ENCODE assay signal across 8 mouse cellular contexts in genomic region chr1:72874287-72875211, GRCm38 (mm10). TPM values are rescaled to one million over a fixed set of nuclear protein-coding genes. Genes with fewer than 3 reads are reported as not detected.
DNase-seq lines count a peak whose midpoint lies in the region; ATAC-seq and TF ChIP-seq lines count a peak whose summit lies in the region.

Gene Igfbp5, minus strand, starts transcription at chr1:72874884.

- peak within 1 kb of the TSS; percentile 75 for H3K9ac ChIP-seq in forebrain, embryonic 11.5 days (ENCODE audit: low read length)
- H3K9ac ChIP-seq in heart, postnatal 0 days (replicated peaks; ENCODE audit: low read depth, low read length), result peak within 1 kb of the TSS; percentile 60
- no peak within 1 kb of the TSS; the same call in 1 of the 2 replicates for H3K9ac ChIP-seq in liver, postnatal 0 days (replicated peaks)

- no peak for TF ChIP-seq POLR2A in thymus, adult 2 months (IDR thresholded peaks at IDR 0.05; ENCODE audit: control insufficient read depth, extremely low read depth, insufficient read depth, low read length, poor library complexity)

- WGBS in thymus, adult 2 months, result 6% methylated on average over 38 of the region's 38 CpGs
- WGBS in forebrain, embryonic 11.5 days, result under 1% methylated on average over 38 of the region's 38 CpGs
- WGBS in heart, postnatal 0 days, result under 1% methylated on average over 36 of the region's 38 CpGs
- 2% methylated on average over 38 of the region's 38 CpGs for WGBS in liver, postnatal 0 days (ENCODE audit: insufficient replicate concordance)

- H3K9me3 ChIP-seq in forebrain, embryonic 11.5 days (ENCODE audit: control insufficient read depth, low read length), result no peaks in the 10 kb centered on the region
- no peaks in the 10 kb centered on the region for H3K9me3 ChIP-seq in heart, postnatal 0 days (replicated peaks; ENCODE audit: control insufficient read depth, low read length)
- H3K9me3 ChIP-seq in liver, postnatal 0 days (ENCODE audit: low read length), result no peaks in the 10 kb centered on the region

- peak; percentile 63 for ATAC-seq in forebrain, embryonic 11.5 days (replicated peaks; ENCODE audit: low FRiP score)
- peak; percentile 42 for ATAC-seq in heart, postnatal 0 days (ENCODE audit: insufficient read depth, low read depth)
- ATAC-seq in liver, postnatal 0 days, result no peak

- DNase-seq in thymus, adult 2 months, result no peak
- no peak for DNase-seq in thymus, postnatal 10 days (ENCODE audit: low spot score in 2 of 2)
- DNase-seq in forebrain, embryonic 11.5 days (ENCODE audit: low spot score), result peak; percentile 89
- peak; percentile 84 for DNase-seq in heart, postnatal 0 days (ENCODE audit: low spot score)
- DNase-seq in kidney, postnatal 4 days, result peak; percentile 93 to 94
- peak; percentile 48 for DNase-seq in liver, postnatal 0 days
- DNase-seq in ovary, postnatal 14 days (ENCODE audit: low spot score), result peak; percentile 91
- no peak for DNase-seq in thymus, adult 18-20 months

- peak within 1 kb of the TSS; percentile 8; the same call in 1 of the 2 replicates for H3K4me3 ChIP-seq in thymus, adult 2 months (ENCODE audit: control insufficient read depth, insufficient read depth, low read length)
- H3K4me3 ChIP-seq in forebrain, embryonic 11.5 days (ENCODE audit: low read depth, low read length), result peak within 1 kb of the TSS; percentile 64
- H3K4me3 ChIP-seq in heart, postnatal 0 days (ENCODE audit: low read depth, low read length), result peak within 1 kb of the TSS; percentile 57
- H3K4me3 ChIP-seq in liver, postnatal 0 days (ENCODE audit: low read depth, low read length), result peak within 1 kb of the TSS; percentile 32

- no peak for TF ChIP-seq CTCF in thymus, adult 2 months (IDR thresholded peaks at IDR 0.05; ENCODE audit: borderline replicate concordance, control insufficient read depth, extremely low read depth, insufficient read depth, low read length, poor library complexity)
- no peak for TF ChIP-seq CTCF in heart, postnatal 0 days (IDR thresholded peaks at IDR 0.05; ENCODE audit: low read depth)
- no peak for TF ChIP-seq CTCF in liver, postnatal 0 days (IDR thresholded peaks at IDR 0.05; ENCODE audit: low read depth)

- TF ChIP-seq EP300 in heart, postnatal 0 days (IDR thresholded peaks at IDR 0.05; ENCODE audit: low read depth), result no peak
- TF ChIP-seq EP300 in liver, postnatal 0 days (IDR thresholded peaks at IDR 0.05; ENCODE audit: low read depth), result no peak

- H3K27ac ChIP-seq in thymus, adult 2 months (ENCODE audit: control insufficient read depth, insufficient read depth, low read length), result no peak within 1 kb of the TSS
- H3K27ac ChIP-seq in forebrain, embryonic 11.5 days (ENCODE audit: low read depth, low read length), result peak within 1 kb of the TSS; percentile 80
- H3K27ac ChIP-seq in heart, postnatal 0 days (ENCODE audit: low read depth), result peak within 1 kb of the TSS; percentile 57
- H3K27ac ChIP-seq in liver, postnatal 0 days (ENCODE audit: low read depth), result no peak within 1 kb of the TSS

- H3K36me3 ChIP-seq in thymus, adult 2 months (ENCODE audit: control insufficient read depth, insufficient read depth, low read length), result no peaks in the 10 kb centered on the region
- no peaks in the 10 kb centered on the region for H3K36me3 ChIP-seq in forebrain, embryonic 11.5 days (ENCODE audit: control insufficient read depth, insufficient read depth, low read length)
- H3K36me3 ChIP-seq in heart, postnatal 0 days (replicated peaks; ENCODE audit: control insufficient read depth, insufficient read depth, low read length), result no peaks in the 10 kb centered on the region
- no peaks in the 10 kb centered on the region for H3K36me3 ChIP-seq in liver, postnatal 0 days (replicated peaks; ENCODE audit: insufficient read depth, low read length)

- H3K27me3 ChIP-seq in thymus, adult 2 months (ENCODE audit: control insufficient read depth, insufficient read depth, low read length), result peaks cover 10% of the 10 kb centered on the region; the same call in 1 of the 2 replicates
- peaks cover 3% of the 10 kb centered on the region; the same call in 1 of the 2 replicates for H3K27me3 ChIP-seq in forebrain, embryonic 11.5 days (ENCODE audit: control insufficient read depth, insufficient read depth, low read length)
- H3K27me3 ChIP-seq in heart, postnatal 0 days (ENCODE audit: control insufficient read depth, insufficient read depth, low read length), result peaks cover 4% of the 10 kb centered on the region; the same call in 1 of the 2 replicates
- peaks cover 76% of the 10 kb centered on the region for H3K27me3 ChIP-seq in liver, postnatal 0 days (ENCODE audit: insufficient read depth, low read length)

- peaks cover 6% of the 10 kb centered on the region for H3K4me1 ChIP-seq in thymus, adult 2 months (replicated peaks; ENCODE audit: control insufficient read depth, insufficient read depth, low read length)
- H3K4me1 ChIP-seq in forebrain, embryonic 11.5 days (replicated peaks; ENCODE audit: control insufficient read depth, insufficient read depth, low read length), result peaks cover 6% of the 10 kb centered on the region; the same call in 1 of the 2 replicates
- peaks cover 29% of the 10 kb centered on the region for H3K4me1 ChIP-seq in heart, postnatal 0 days (ENCODE audit: control insufficient read depth, insufficient read depth)
- peaks cover 21% of the 10 kb centered on the region for H3K4me1 ChIP-seq in liver, postnatal 0 days (ENCODE audit: insufficient read depth)

- peak within 1 kb of the TSS; percentile 75 for H3K4me2 ChIP-seq in forebrain, embryonic 11.5 days (ENCODE audit: low read depth, low read length, severe bottlenecking)
- H3K4me2 ChIP-seq in heart, postnatal 0 days (ENCODE audit: low read depth, low read length), result peak within 1 kb of the TSS; percentile 88
- peak within 1 kb of the TSS; percentile 46 for H3K4me2 ChIP-seq in liver, postnatal 0 days (ENCODE audit: low read depth, low read length)

RNA-seq across cellular contexts. Expression of gene Igfbp5, which starts in this region (rescaled TPM):
- polyA plus RNA-seq in thymus, adult 2 months (2012; rRNA removed), result 27.0 and 58.3 TPM in 2 replicates
- 35.7 and 37.4 TPM in 2 replicates for polyA plus RNA-seq in forebrain, embryonic 11.5 days (2014; fragmentation: Nextera tagmentation; extraction: Ambion mirVana)
- 147 and 170 TPM in 2 replicates for total RNA-seq in heart, postnatal 0 days (2014; rRNA removed; ENCODE audit: low replicate concordance)
- 50.8 and 55.4 TPM in 2 replicates for polyA plus RNA-seq in heart, postnatal 0 days (2015; fragmentation: Nextera tagmentation; extraction: Ambion mirVana)
- 2.4 and 2.5 TPM in 2 replicates for polyA plus RNA-seq in liver, postnatal 0 days (2015; fragmentation: Nextera tagmentation; extraction: Ambion mirVana)

Comparison
In these comparisons a context has a peak if more than half of its experiments do, and no peak if none do; other contexts are left out.
1. DNase-seq: peak in forebrain, embryonic 11.5 days (single experiment), heart, postnatal 0 days (single experiment), kidney, postnatal 4 days (2 of 2), liver, postnatal 0 days (single experiment) and ovary, postnatal 14 days (single experiment); none in thymus, adult 2 months (single experiment), thymus, postnatal 10 days (0 of 2) and thymus, adult 18-20 months (0 of 2).
2. H3K27ac ChIP-seq: peak in forebrain, embryonic 11.5 days (single experiment) and heart, postnatal 0 days (single experiment); none in thymus, adult 2 months (single experiment) and liver, postnatal 0 days (single experiment).
3. H3K4me3 ChIP-seq: peak in every context shown above with its lines; median percentile 64 in forebrain, embryonic 11.5 days; 57 in heart, postnatal 0 days; 32 in liver, postnatal 0 days; 8 in thymus, adult 2 months.
4. Peak in every context shown above with its lines, with median percentiles within 50 percentile points of each other: H3K4me2 ChIP-seq.